Mouse (Mus musculus): ENCODE results near the gene Cpsf4l.
"Not testable (repeated sequence)": the region's sequence is repeated elsewhere in the genome, so short reads cannot be mapped to it uniquely, and the experiment has no call there.

Cpsf4l gene

DNA sequence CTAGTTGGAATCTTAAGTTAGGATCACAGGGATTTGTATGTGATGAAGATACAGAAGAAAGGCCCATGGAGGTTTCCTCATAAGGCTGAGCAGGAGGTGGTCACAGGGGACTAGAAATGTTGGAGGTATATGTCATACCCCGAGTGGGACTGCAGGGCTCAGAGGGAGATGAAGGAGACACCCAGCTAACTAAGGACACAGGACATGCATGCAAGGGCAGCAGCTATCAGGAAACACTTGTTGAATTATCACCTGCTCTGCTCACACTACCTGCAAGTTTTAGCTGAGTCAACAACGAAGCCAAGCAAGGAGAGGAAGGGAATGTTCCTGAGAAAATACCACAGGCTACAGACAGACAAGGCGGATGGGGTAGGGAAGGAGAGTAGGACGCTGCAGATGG lies 42.1 kb downstream of the Cpsf4l start:
- no peak for DNase-seq (ENCODE audit: low spot score in 2 of 2)

DNA sequence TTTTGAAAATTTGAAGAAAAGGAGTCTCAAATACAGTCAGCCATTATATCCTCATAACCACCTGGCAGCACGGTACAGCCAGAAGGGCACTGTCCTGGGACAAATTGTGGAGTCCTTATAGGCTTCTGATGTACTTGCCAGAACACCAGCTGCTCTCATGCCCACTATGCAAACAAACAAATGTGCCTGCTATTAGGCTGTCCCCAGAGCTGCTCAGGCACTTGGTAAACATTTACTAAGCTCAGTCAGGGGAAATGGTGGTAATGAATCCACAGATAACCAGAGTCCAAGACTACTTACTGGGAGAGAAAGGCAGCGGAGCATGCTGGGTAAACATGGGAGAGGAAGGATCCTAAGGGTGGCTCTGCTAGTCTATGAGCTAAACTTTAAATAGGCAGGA lies 42.7 kb downstream of the Cpsf4l start:
- no peak for DNase-seq (ENCODE audit: low spot score in 2 of 2)

DNA sequence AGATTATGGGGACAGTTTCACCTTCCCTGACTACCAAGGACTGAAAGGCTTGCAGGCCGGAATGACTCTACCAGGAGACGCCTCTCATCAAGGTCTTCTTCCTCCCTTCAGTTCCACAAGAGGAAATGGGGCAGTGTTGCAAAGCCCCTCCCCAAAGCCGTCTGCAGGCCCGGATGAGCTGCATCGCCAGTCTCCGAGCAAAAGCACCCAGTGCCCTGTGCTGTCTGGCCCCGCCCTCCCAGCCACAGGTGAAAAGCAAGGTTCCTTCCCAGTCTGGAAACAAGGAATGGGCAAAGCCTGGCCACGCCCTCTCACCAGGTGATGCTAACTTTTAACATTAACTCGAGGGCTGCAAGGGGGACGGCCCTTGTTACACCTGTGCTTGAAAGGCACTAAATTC lies 43.2 kb downstream of the Cpsf4l start:
- no peak for DNase-seq (ENCODE audit: low spot score in 2 of 2)

DNA sequence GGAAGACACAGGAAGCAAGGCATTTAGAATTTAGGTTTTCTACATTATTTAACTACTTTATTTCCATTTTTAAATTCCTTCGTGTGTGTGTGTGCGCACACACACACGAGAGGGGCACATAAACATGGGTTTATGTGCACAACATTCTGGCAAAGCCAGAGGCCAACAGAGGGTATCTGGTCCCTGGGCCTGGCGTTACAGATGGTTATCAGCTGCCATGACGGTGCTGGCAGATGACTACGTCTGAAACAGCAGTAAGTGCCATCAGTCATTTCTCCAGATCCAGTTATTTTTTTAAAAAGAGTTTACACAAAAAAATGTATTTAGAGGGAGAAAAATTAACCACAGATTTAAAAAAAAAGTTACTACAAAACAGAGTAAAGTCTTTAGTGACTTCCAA lies 43.6 kb downstream of the Cpsf4l start:
- no peak for DNase-seq (ENCODE audit: low spot score in 2 of 2)

DNA sequence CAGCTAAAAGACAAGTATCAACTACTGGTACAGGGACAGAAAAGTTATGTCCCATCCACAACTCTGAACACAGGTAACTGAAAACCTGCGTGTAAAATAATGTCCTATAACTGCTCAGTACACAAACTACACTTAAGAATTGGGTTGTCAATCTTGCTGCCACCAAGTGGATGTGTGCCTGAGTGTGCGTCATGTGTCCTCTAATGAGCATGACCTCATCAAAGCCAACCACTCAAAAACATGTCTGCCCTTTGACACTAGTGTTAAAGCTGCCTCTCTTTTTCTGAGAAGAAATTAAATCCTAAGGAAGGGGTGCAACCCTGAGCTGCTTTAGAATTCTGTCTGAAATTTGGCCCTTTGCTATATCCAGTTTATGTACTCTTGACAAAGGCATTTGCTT lies 45.5 kb downstream of the Cpsf4l start:
- no peak for DNase-seq (ENCODE audit: low spot score in 2 of 2)

DNA sequence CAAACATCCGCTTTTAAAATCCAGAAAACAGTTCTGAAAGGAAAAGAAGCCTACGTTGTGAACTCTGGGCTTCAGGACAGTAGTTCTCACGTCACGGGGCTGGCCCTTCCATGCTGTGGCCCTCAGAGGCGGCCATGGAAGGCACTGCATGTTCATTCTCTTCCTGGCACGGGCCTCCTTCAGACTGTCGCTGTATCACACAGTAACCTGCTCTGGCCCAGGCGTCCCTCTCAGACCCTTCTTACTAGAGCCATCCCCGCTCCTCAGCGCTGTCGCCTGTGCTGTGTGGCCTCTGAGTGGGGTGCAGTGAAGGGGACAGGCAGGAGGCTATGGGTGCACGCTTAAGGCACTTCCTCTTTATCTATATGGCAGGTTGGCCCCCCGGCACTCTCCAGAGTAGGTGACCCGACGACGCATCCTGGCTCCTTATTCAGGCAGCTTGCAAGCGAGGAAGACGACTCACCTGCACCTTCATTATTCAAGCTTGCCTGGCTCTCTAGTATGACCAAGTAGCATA lies 47.9 kb downstream of the Cpsf4l start:
- DNase-seq (ENCODE audit: low spot score in 2 of 2): no peak

DNA sequence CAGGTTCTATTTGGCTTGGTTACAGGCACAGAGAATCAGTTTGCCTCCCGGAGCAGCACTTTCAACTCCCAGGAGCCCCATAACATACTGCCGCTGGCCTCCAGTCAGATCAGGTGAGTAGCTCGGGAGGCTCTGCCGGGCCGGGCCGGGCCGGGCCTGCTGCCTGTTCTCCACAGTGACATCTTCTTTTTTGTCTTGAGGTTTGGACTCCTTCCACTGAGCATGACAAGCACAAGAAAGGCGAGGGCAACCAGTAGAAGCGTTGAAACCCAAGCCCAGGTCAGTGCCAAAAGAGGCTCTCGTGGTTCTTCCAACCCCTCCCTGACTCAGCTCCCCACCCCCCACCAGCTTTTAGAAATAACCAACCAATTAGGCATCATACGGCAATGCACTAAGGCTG lies 48.9 kb downstream of the Cpsf4l start:
- DNase-seq (ENCODE audit: low spot score in 2 of 2): no peak

DNA sequence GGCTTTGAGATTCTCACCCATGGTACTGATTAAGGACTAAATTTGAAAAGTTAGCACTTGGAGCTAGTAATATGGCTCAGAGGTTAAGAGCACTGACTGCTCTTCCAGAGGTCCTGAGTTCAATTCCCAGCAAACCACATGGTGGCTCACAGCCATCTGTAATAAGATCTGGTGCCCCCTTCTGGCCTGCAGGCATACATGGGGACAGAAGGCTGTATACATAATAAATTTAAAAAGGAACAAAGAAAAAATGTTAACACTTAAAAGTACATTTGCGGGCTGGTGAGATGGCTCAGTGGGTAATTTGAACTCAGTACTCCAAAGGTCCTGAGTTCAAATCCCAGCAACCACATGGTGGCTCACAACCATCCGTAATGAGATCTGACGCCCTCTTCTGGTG lies 49.6 kb downstream of the Cpsf4l start:
- DNase-seq (ENCODE audit: low spot score in 2 of 2): not testable (repeated sequence)

DNA sequence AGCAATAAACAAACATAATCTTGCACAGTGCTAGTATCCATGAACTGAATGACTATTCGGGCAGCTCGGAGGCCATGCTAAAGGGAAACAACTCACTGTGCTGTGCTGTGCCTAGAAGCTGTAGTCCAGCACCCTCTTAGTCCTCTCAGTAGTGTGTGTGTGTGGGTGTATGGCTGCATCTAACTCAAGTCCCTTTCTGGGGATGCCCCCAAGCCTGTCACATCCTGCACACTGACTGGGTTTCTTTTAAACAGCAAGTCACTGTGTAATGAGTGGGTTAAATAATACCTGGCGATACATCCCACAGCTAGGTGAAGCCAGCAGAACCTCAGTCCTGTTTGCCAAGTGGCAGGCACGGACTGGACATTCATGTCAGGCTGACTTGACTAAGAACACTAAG lies 51.1 kb downstream of the Cpsf4l start:
- DNase-seq (ENCODE audit: low spot score in 2 of 2): no peak

DNA sequence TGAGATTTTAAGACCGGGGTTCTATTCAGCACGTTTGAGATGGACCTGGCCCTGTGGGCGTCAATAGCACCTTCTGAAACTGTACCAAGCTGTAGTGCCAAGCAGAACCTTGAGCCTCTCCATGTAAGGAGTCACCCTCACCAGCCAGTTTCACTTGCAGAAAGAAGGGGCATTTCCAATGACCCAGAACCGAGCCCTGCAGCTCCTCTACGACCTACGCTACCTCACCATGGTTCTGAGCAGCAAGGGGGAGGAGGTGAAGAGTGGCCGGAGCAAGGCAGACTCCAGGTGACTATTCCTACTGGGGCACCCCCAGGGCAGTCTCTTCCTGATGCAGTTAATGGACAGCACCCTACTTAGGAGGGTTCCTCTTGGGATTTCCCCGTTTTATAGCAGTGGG lies 51.5 kb downstream of the Cpsf4l start:
- DNase-seq (ENCODE audit: low spot score in 2 of 2): no peak

DNA sequence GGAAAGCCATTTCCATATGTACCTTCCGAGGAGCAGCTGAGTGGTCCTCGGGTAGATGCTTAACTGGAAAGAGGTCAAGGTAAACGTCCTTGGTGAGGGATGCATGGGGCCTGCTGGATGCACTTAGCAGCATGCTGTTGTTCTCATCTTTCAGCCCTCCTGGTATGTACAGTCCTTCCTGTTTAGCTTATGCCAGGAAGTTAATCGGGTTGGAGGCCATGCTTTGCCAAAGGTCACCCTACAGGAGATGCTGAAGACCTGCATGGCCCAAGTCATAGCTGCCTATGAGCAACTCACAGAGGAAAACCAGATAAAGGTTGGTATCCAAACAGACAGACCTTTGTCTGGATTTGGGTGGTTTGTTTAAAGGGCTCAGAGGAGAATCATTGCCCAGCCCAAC lies 52.6 kb downstream of the Cpsf4l start:
- DNase-seq (ENCODE audit: low spot score in 2 of 2): no peak

DNA sequence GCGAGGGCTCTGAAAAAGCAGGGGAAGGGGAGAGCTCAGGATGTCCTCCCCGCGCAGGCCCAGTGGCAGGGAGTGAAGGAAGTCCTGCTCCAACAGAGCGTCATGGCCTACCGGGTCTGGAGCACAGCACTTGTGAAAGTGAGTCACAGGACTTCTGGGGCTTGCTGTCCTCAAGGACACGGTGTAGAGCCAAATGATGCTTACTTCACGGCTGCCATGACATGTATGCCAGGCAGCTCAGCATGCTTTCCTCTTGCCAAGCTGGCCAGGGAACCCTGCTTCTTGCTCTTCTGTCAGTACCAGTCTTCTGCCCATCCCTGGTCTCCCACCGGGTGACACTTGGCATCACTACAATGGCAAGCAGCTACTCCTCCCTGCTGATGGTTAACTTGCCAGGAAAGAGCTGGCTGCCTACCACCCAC lies 53.3 kb downstream of the Cpsf4l start:
- no peak for DNase-seq (ENCODE audit: low spot score in 2 of 2)

DNA sequence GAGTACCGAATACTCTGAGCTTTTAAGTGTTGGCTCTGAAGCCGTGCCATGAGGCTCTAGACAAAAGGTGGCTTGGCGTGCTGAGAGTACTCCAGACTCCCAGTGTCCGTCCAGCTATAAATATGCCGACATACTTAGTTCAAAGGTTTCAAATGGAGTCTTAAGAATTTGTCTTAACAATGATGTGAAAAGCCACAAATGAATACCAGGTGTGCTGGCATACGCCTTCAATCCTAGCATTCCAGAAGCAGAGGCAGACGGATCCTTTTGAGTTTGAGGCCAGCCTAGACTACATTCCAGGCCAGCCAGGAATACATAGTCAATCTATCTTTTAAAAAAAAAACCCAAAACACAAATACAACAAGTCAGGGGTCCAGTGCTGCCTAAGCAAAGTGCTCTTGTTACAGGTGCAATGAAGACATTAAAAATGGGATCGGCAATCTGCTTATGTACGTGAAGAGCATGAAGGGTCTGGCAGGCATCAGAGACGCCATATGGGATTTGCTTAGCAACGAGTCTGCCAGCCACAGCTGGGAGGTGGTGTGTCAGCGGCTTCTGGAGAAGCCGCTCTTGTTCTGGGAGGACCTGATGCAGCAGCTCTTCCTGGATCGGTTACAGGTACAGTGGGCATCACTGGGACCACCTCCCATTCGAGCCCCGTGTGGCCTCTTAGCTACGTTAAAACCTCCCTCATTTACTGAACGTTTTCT lies 55.1 kb downstream of the Cpsf4l start:
- DNase-seq (ENCODE audit: low spot score in 2 of 2): no peak

DNA sequence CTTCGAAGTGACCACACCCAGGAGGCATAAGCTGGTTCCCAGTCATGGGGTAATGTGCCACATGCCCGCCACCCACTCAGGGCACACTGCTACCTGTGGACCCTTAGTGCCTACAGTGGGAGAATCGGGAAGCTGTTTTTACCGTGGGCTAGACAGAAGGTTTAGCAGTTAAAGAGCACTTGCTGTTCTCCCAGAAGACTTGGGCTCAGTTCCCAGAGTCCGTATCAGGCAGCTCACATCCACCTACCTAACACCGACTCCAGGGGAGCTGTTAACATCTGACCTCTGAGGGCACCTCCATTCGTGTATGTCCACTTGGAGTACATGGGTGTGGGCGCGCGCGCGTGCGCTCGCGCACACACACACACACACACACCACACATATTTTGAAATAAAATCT lies 55.7 kb downstream of the Cpsf4l start:
- no peak for DNase-seq (ENCODE audit: low spot score in 2 of 2)

DNA sequence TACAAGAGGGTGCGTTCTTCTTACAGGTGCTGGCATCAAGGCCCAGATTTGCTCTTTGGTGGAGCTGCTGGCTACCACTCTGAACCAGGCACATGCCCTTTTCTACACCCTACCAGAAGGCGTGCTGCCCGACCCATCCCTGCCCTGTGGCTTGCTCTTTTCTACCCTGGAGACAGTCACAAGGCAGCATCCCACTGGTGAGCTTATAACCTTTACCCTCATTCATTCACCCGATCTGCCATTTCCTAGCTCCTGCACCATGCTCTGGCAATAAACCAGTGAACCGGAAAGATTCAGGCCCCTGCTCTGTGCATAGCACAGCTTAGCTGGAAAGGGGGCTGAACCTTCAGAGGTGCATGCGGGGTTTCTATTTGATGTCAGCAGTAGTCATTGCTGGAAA lies 57.3 kb downstream of the Cpsf4l start:
- no peak for DNase-seq (ENCODE audit: low spot score in 2 of 2)

DNA sequence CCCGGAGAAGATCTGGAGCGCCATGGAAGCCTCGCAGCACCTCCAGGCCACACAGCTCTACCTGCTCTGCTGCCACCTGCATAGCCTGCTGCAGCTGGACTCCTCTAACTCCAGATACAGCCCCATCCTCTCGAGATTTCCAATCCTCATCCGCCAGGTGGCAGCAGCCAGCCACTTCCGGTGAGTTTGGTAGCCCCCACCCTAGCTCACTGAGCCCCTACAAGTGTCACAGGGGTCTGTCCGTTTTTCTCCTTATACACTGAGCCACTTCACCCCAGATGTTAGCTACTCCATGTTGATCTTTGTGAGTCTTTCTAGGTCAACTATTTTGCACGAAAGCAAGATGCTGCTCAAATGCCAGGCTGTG lies 57.9 kb downstream of the Cpsf4l start:
- DNase-seq (ENCODE audit: low spot score in 2 of 2): no peak

DNA sequence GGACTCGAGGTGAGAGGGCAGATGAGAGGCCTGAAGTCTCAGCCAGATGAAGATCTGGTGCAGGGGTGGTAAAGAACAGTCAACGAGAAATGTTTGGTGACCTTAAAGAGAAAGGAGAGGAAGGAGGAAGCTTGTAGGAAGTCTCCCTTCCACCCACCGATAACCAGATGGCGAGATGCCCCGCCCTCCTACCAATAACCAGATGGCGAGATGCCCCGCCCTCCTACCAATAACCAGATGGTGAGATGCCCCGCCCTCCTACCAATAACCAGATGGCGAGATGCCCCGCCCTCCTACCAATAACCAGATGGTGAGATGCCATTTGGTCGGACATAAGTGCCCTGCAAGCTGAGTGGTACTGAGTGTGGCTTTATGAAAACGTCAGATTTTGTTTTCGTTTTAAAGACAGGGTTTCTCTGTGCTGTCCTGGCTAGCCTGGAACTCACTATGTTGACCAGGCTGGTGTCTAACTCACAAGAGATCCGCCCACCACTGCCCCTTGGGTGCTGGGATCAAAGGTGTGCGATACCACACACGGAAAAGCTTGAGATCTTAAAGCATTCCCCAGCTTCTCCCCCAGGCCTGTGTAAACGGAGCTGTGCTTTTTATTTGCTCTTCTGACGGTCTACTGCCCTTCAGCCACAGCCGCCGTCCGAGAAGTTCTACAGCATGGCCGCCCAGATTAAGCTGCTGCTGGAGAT lies 58.5 kb downstream of the Cpsf4l start:
- DNase-seq (ENCODE audit: low spot score in 2 of 2): no peak

DNA sequence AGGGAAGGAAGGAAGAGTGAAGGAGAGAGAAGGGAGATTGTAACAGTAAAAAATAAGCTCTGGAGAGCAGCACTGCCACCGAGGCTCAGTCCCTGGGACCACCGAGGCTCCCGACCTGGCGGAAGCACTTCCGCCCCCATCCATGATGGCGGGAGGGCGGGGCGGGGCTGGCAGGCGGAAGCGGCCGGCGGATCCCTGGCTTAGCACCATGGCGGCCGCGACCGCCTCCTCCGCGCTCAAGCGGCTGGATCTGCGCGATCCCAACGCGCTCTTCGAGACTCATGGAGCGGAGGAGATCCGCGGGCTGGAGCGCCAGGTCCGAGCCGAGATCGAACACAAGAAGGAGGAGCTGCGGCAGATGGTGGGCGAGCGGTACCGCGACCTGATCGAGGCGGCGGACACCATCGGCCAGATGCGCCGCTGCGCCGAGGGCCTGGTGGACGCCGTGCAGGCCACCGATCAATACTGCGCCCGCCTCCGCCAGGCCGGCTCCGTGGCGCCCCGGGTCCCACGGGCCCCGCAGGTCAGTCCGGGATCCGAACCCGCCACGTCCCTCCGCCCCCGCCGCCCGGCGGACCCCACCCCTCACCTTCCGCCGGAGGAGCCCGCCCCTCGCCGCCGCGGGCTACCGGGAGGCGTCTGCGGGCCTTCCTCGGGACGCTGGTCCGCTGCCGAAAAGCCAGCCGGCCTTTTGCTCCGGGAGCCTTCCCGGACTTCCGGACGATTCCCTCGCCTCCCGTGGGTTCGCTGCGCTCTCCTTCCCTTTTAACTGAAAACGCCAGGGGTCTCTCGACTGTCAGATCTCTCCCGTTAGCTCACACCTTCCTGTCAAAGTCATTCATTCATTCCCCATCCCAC lies 60.2 kb downstream of the Cpsf4l start, which contains the start of gene Slc39a11:
Gene Slc39a11, minus strand, starts transcription at position 727 of the 858 bp plus-strand sequence.
- peak; percentile 57 to 58 for DNase-seq (ENCODE audit: low spot score in 2 of 2)

DNA sequence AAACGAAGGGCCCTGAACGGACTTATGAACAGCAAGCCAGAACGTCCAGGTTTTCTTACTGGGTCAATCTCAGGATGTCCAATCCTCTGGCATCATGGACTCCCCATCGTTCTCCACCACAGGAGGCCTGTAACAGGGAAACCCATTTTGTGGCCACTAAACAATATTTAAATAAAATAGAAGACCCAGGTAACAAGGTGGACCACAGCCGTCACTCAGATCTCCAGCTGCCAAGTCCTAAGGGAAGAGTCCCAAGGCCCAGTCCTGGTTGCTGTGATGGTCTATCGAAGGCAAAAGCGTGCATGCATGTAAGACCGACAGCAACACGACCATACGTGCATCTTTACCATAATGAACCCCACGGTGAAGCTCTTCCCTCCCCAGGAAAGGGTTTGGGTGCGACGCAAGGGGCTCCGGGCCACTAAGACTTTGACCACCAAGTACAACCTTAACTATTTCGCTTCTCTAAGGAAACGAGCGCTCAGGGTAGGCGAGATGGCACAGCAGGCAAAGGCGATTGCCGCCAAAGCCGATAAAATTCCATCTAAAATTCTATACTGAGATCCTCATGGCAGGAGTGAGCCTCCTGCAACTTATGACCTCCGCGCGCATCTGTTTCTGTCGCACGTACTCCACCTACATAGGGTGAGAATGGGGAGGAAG lies 61.0 kb downstream of the Cpsf4l start, which contains the start of gene Cog1:
Gene Cog1, plus strand, starts transcription at position 480 of the 663 bp plus-strand sequence.
- DNase-seq (ENCODE audit: low spot score in 2 of 2): no peak
